Mouse (Mus musculus): ENCODE results near the gene Heatr4. TPM values are rescaled to one million over a fixed set of nuclear protein-coding genes. Genes with fewer than 3 reads are reported as not detected.
"Not testable (repeated sequence)": the region's sequence is repeated elsewhere in the genome, so short reads cannot be mapped to it uniquely, and the experiment has no call there.

The Heatr4 gene
- polyA plus RNA-seq, 1 experiment from 2014 or later, result not detected

- 72% methylated on average over 7 of the region's 7 CpGs for WGBS (ENCODE audit: insufficient replicate concordance)
- H3K36me3 ChIP-seq (replicated peaks), result no peaks in the 10 kb centered on the region
- no peak overlapping the region for H3K27ac ChIP-seq (replicated peaks)
- peaks cover 27% of the 10 kb centered on the region for H3K27me3 ChIP-seq
- H3K9me3 ChIP-seq (replicated peaks), result no peaks in the 10 kb centered on the region
- H3K4me1 ChIP-seq (replicated peaks), result peaks cover 6% of the 10 kb centered on the region
- no peak overlapping the region for H3K9ac ChIP-seq
- H3K4me3 ChIP-seq (replicated peaks), result no peak overlapping the region
- H3K4me2 ChIP-seq, result no peak overlapping the region
- ATAC-seq (ENCODE audit: insufficient read depth), result no peak
These were observed 29.0 kb upstream of the Heatr4 start for GRCm38 (mm10) chr12:84013701-84014100.

GRCm38 (mm10) chr12:84013130-84013529 lies 28.5 kb upstream of the Heatr4 start:
- H3K27ac ChIP-seq (replicated peaks), result no peak overlapping the region
- H3K36me3 ChIP-seq (replicated peaks), result no peaks in the 10 kb centered on the region
- no peaks in the 10 kb centered on the region for H3K9me3 ChIP-seq (replicated peaks)
- peaks cover 32% of the 10 kb centered on the region for H3K27me3 ChIP-seq
- H3K4me1 ChIP-seq (replicated peaks), result peaks cover 11% of the 10 kb centered on the region
- 68% methylated on average over 6 of the region's 6 CpGs for WGBS (ENCODE audit: insufficient replicate concordance)
- no peak overlapping the region for H3K9ac ChIP-seq
- no peak overlapping the region for H3K4me3 ChIP-seq (replicated peaks)
- no peak for ATAC-seq (ENCODE audit: insufficient read depth)
- no peak overlapping the region for H3K4me2 ChIP-seq

GRCm38 (mm10) chr12:84011251-84012040 lies 26.8 kb upstream of the Heatr4 start:
- Histone ChIP-seq H3K27ac (replicated peaks) (no peak overlapping the region), H3K4me3 (replicated peaks) (no peak overlapping the region)

DNA sequence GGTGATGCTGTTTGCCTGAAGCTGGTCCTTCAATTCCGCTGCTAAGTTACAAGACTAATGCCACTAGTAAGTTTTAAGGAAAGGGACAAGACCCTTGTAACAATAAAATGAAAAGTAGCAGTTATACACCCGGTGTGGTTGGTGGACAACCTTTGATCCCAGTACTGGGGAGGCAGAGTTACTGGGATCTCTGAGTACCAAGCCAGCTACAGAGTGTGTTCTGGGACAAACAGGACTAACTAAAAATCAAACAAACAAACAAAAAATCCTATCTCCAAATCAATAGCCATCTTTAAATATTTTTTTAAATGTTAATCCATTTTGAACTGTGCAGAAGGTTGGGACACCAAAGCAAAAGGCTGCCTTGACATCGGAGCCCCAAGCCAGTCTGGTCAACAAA lies 25.5 kb upstream of the Heatr4 start:
- Histone ChIP-seq H3K9ac (no peak overlapping the region), H3K27ac (replicated peaks) (0 out of 2 replicates have a peak overlapping the region, but pooled peaks have one; percentile 33)
- 49% methylated on average over 3 of the region's 3 CpGs for WGBS (ENCODE audit: insufficient replicate concordance)

More at GRCm38 (mm10) chr12:84011251-84012040, 26.8 kb upstream of the Heatr4 start:
- 59% methylated on average over 12 of the region's 12 CpGs for WGBS (ENCODE audit: insufficient replicate concordance)
- Histone ChIP-seq H3K27me3 (peaks cover 32% of the 10 kb centered on the region), H3K4me2 (peak overlapping the region; percentile 53), H3K9me3 (replicated peaks) (no peaks in the 10 kb centered on the region), H3K4me1 (replicated peaks) (peaks cover 11% of the 10 kb centered on the region), H3K9ac (no peak overlapping the region), H3K36me3 (replicated peaks) (no peaks in the 10 kb centered on the region)
- no peak for ATAC-seq (ENCODE audit: insufficient read depth)

GRCm38 (mm10) chr12:84009171-84009965 lies 24.7 kb upstream of the Heatr4 start, which contains the start of gene Acot1:
Acot1 (plus strand) TSS chr12:84009490.
- not testable (repeated sequence) for H3K9me3 ChIP-seq (replicated peaks); H3K36me3 ChIP-seq (replicated peaks); H3K9ac ChIP-seq
- H3K4me3 ChIP-seq (replicated peaks), result peak within 1 kb of the TSS; percentile 44
- H3K4me2 ChIP-seq, result peak within 1 kb of the TSS; percentile 53
- H3K27me3 ChIP-seq, result peaks cover 32% of the 10 kb centered on the region
- 2% methylated on average over 61 of the region's 70 CpGs for WGBS (ENCODE audit: insufficient replicate concordance)
- peak; percentile 74 for ATAC-seq (ENCODE audit: insufficient read depth)
- H3K27ac ChIP-seq (replicated peaks), result peak within 1 kb of the TSS; percentile 33; the same call in 1 of the 2 replicates
- peaks cover 11% of the 10 kb centered on the region for H3K4me1 ChIP-seq (replicated peaks)

More for the DNA sequence above, 25.5 kb upstream of the Heatr4 start:
- H3K27me3 ChIP-seq, result peaks cover 32% of the 10 kb centered on the region
- H3K4me2 ChIP-seq, result peak overlapping the region; percentile 53
- peaks cover 11% of the 10 kb centered on the region for H3K4me1 ChIP-seq (replicated peaks)
- H3K36me3 ChIP-seq (replicated peaks), result no peaks in the 10 kb centered on the region
- H3K4me3 ChIP-seq (replicated peaks), result peak overlapping the region; percentile 44
- H3K9me3 ChIP-seq (replicated peaks), result no peaks in the 10 kb centered on the region
- ATAC-seq (ENCODE audit: insufficient read depth), result no peak

DNA sequence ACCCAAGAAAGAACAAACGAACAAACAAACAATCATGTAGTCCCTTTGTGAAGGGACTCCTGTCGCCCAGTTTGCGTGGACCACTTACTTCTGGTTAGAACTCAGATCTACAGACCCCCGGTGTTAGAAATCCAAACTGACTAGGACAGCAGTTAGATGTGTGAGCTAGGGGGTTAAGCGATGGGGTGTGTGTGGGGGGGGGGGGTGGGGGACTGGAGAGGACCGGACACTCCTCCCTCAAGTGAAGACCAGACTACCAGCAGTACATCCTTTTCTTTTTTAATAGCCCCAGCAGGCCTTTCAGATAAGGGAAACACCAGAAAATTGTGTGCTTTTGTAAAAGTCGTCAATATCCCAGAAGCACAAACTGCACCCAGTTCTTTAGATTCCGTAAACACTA lies 24.1 kb upstream of the Heatr4 start:
- Histone ChIP-seq H3K27ac (replicated peaks) (no peak overlapping the region), H3K4me3 (replicated peaks) (no peak overlapping the region), H3K27me3 (peaks cover 32% of the 10 kb centered on the region), H3K36me3 (replicated peaks) (no peaks in the 10 kb centered on the region), H3K4me1 (replicated peaks) (peaks cover 11% of the 10 kb centered on the region), H3K9me3 (replicated peaks) (no peaks in the 10 kb centered on the region), H3K4me2 (peak overlapping the region; percentile 53; the same call in 1 of the 2 replicates), H3K9ac (no peak overlapping the region)
- no peak for ATAC-seq (ENCODE audit: insufficient read depth)
- WGBS (ENCODE audit: insufficient replicate concordance), result 46% methylated on average over 8 of the region's 8 CpGs

DNA sequence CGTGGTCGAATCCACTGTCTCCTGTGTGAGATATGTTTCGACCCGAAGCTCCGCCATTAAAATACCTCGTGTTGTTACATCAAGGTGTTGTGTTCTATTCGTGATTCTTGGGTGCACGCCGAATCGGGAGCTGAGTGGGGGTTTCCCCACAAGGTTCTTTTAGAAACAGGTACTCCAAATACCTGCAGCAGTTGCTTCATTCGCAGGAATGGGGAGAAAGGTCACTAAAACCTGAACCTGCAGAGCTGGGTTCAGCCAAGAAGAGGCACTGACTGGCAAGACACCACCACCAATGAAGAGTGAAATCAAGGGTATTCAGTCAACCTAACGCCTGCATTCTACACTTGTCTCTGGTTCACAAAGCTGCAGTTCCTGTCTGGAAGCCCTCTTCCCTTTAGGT lies 23.6 kb upstream of the Heatr4 start:
- no peak overlapping the region for H3K27ac ChIP-seq (replicated peaks)
- H3K27me3 ChIP-seq, result peaks cover 32% of the 10 kb centered on the region
- no peak overlapping the region for H3K9ac ChIP-seq
- H3K4me2 ChIP-seq, result no peak overlapping the region
- no peaks in the 10 kb centered on the region for H3K9me3 ChIP-seq (replicated peaks)
- 68% methylated on average over 12 of the region's 12 CpGs for WGBS (ENCODE audit: insufficient replicate concordance)
- H3K36me3 ChIP-seq (replicated peaks), result no peaks in the 10 kb centered on the region
- H3K4me3 ChIP-seq (replicated peaks), result no peak overlapping the region
- ATAC-seq (ENCODE audit: insufficient read depth), result no peak
- peaks cover 11% of the 10 kb centered on the region for H3K4me1 ChIP-seq (replicated peaks)

DNA sequence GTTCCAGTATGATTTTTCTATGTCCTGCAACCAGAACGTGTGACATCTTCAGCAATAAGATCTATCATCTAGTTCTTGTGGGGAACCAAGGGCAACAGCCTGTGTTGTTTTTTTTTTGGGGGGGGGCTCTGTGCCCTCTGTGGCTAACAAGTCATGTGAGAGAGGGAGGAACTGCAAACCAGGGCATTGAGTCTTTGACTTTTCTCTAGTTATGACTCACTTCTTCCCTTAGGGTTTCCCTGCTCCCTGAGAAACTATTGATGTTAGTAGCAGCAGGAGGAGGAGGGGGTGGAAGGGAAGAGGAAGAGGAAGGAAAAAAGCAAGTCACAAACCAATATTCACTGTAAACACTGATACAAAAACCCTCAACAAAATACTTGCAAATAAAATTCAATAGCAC lies 19.2 kb upstream of the Heatr4 start:
- no peak overlapping the region for H3K4me2 ChIP-seq
- WGBS (ENCODE audit: insufficient replicate concordance), result 56% methylated on average over 1 of the region's 1 CpGs
- no peak overlapping the region for H3K27ac ChIP-seq (replicated peaks)
- peaks cover 7% of the 10 kb centered on the region for H3K4me1 ChIP-seq (replicated peaks)
- peaks cover 7% of the 10 kb centered on the region for H3K27me3 ChIP-seq
- H3K36me3 ChIP-seq (replicated peaks), result no peaks in the 10 kb centered on the region
- H3K9ac ChIP-seq, result no peak overlapping the region
- H3K9me3 ChIP-seq (replicated peaks), result no peaks in the 10 kb centered on the region
- no peak overlapping the region for H3K4me3 ChIP-seq (replicated peaks)
- ATAC-seq (ENCODE audit: insufficient read depth), result no peak

DNA sequence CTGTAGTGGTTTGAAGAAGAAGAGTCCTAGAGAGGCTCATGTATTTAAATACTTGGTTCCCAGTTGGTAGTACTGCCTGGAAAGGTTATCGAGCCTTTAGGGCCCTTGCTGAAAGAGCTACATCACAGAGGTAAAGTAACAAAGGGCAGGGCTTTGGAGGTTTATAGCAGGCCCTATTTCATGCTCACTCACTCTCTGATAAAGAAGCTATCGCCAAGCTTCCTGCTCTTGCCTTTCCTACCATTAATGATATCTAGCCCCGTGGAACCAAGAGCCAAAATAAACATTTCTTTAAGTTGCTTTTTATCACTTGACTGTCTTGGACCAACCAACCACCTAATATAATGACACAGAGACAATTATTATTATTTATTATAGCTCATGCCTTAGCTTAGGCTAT lies 15.8 kb upstream of the Heatr4 start:
- no peak overlapping the region for H3K4me2 ChIP-seq
- H3K27me3 ChIP-seq, result no peaks in the 10 kb centered on the region
- H3K4me3 ChIP-seq (replicated peaks), result no peak overlapping the region
- H3K4me1 ChIP-seq (replicated peaks), result peaks cover 4% of the 10 kb centered on the region; the same call in 1 of the 2 replicates
- WGBS (ENCODE audit: insufficient replicate concordance), result 55% methylated on average over 3 of the region's 3 CpGs
- no peak overlapping the region for H3K27ac ChIP-seq (replicated peaks)
- H3K36me3 ChIP-seq (replicated peaks), result no peaks in the 10 kb centered on the region
- H3K9ac ChIP-seq, result no peak overlapping the region
- ATAC-seq (ENCODE audit: insufficient read depth), result no peak
- no peaks in the 10 kb centered on the region for H3K9me3 ChIP-seq (replicated peaks)

- H3K4me2 ChIP-seq; H3K4me3 ChIP-seq (replicated peaks); H3K27ac ChIP-seq (replicated peaks); H3K36me3 ChIP-seq (replicated peaks); H3K9ac ChIP-seq; H3K4me1 ChIP-seq (replicated peaks); H3K27me3 ChIP-seq; H3K9me3 ChIP-seq (replicated peaks): not testable (repeated sequence)
- ATAC-seq (ENCODE audit: insufficient read depth), result peak; percentile 77
- 56% methylated on average over 8 of the region's 8 CpGs for WGBS (ENCODE audit: insufficient replicate concordance)
These were observed 14.6 kb upstream of the Heatr4 start for GRCm38 (mm10) chr12:83999237-83999636.

Measured in liver, embryonic 15.5 days (tissue).